Mouse (Mus musculus) embryonic fibroblast, embryonic 13.5 days (primary cell): Measurements from ENCODE around the gene Pbld2.

Experiments used
- CTCF ChIP-seq: IDR thresholded peaks from 2 replicates; pipeline ENCODE4 v1.5.1; 2011; ENCODE audit warnings: mild to moderate bottlenecking, control low read depth, low read length, moderate library complexity, borderline replicate concordance; ENCODE audit not compliant: insufficient read depth
- POLR2A ChIP-seq: IDR thresholded peaks from 2 replicates; pipeline ENCODE4 v1.6.1; 2011; ENCODE audit warnings: low read depth, mild to moderate bottlenecking, control low read depth, low read length, moderate library complexity

GRCm38 (mm10) chr10:63089103-63089757 lies 65.1 kb downstream of the Pbld2 start:
- TF ChIP-seq CTCF (no peak), POLR2A (no peak)
